In genomic region chr17:5504969-5505368, GRCm38 (mm10) we compare ENCODE assay signal across 19 mouse cellular contexts. TPM values are rescaled to one million over a fixed set of nuclear protein-coding genes. Genes with fewer than 3 reads are reported as not detected.
DNase-seq lines count a peak whose midpoint lies in the region; ATAC-seq lines count a peak whose summit lies in the region.
"Had no signal": no experiment of that assay in that cellular context is flagged by ENCODE, and none has a peak within 500 bp of the region (broad histone marks: within the 10 kb centered on the region; RNA-seq: fewer than 3 reads in every experiment).

No protein-coding gene starts in this region.

- peaks cover 30% of the 10 kb centered on the region for H3K4me1 ChIP-seq in liver, embryonic 11.5 days (replicated peaks; ENCODE audit: control insufficient read depth, insufficient read depth, low read length)
- peaks cover 82% of the 10 kb centered on the region for H3K4me1 ChIP-seq in liver, embryonic 12.5 days
- H3K4me1 ChIP-seq in liver, embryonic 16.5 days (ENCODE audit: control insufficient read depth, low read depth, low read length), result peaks cover 54% of the 10 kb centered on the region
- H3K4me1 ChIP-seq: forebrain, embryonic 10.5 days; hindbrain, embryonic 10.5 days had no signal

- ATAC-seq in liver, embryonic 11.5 days (replicated peaks; ENCODE audit: low FRiP score), result no peak; the same call in 1 of the 2 replicates
- no peak for ATAC-seq in liver, embryonic 12.5 days
- ATAC-seq in liver, embryonic 16.5 days (ENCODE audit: low read depth), result no peak
- ATAC-seq: forebrain, embryonic 14.5 days had no signal

- peak overlapping the region; percentile 79 for H3K27ac ChIP-seq in liver, embryonic 11.5 days (ENCODE audit: low read depth, low read length)
- H3K27ac ChIP-seq in liver, embryonic 12.5 days, result peak overlapping the region; percentile 97
- peak overlapping the region; percentile 97 for H3K27ac ChIP-seq in liver, embryonic 16.5 days (ENCODE audit: low read length)
- H3K27ac ChIP-seq: embryonic facial prominence, embryonic 12.5 days; forebrain, embryonic 10.5 days; hindbrain, embryonic 10.5 days; hindbrain, embryonic 14.5 days had no signal

- no peak overlapping the region for H3K4me3 ChIP-seq in liver, embryonic 11.5 days (ENCODE audit: low read depth, low read length)
- H3K4me3 ChIP-seq in liver, embryonic 12.5 days, result peak overlapping the region; percentile 15; the same call in 1 of the 2 replicates
- H3K4me3 ChIP-seq in liver, embryonic 16.5 days (ENCODE audit: low read depth, low read length), result no peak overlapping the region
- H3K4me3 ChIP-seq: embryonic facial prominence, embryonic 12.5 days; forebrain, embryonic 10.5 days; heart, embryonic 12.5 days; hindbrain, embryonic 10.5 days had no signal

- no peak for DNase-seq in liver, embryonic 11.5 days (ENCODE audit: low spot score)
- DNase-seq in liver, result no peak
- no peak for DNase-seq in adrenal gland, adult 8-10 months
- no peak for DNase-seq in embryo, embryonic 9.5 days (ENCODE audit: extremely low spot score)
- no peak for DNase-seq in kidney, adult 11 months
- DNase-seq in embryo, embryonic 11 days, result no peak
- DNase-seq: adrenal gland, adult 2 months; adrenal gland, postnatal 36 days; cerebellum, adult 2 months; cerebellum, postnatal 10 days; gastrocnemius, postnatal 14 days had no signal

- H3K9ac ChIP-seq in liver, embryonic 11.5 days (ENCODE audit: low read depth, low read length), result no peak overlapping the region
- H3K9ac ChIP-seq in liver, embryonic 12.5 days, result peak overlapping the region; percentile 71
- H3K9ac ChIP-seq in liver, embryonic 16.5 days (ENCODE audit: low read depth, low read length), result peak overlapping the region; percentile 47
- H3K9ac ChIP-seq: embryonic facial prominence, embryonic 12.5 days; heart, embryonic 12.5 days; hindbrain, embryonic 14.5 days had no signal

- H3K4me2 ChIP-seq in liver, embryonic 11.5 days, result peak overlapping the region; percentile 20
- peak overlapping the region; percentile 74 for H3K4me2 ChIP-seq in liver, embryonic 12.5 days
- H3K4me2 ChIP-seq in liver, embryonic 16.5 days (ENCODE audit: low read depth, low read length), result peak overlapping the region; percentile 79
- H3K4me2 ChIP-seq: embryonic facial prominence, embryonic 12.5 days; heart, embryonic 12.5 days; hindbrain, embryonic 14.5 days had no signal

- WGBS in liver, embryonic 11.5 days, result 49% methylated on average over 4 of the region's 4 CpGs
- 30% methylated on average over 4 of the region's 4 CpGs for WGBS in liver, embryonic 12.5 days (ENCODE audit: insufficient replicate concordance)
- WGBS in liver, embryonic 16.5 days (ENCODE audit: insufficient replicate concordance), result 28% methylated on average over 4 of the region's 4 CpGs

- H3K9me3 ChIP-seq in liver, embryonic 11.5 days (ENCODE audit: control insufficient read depth, low read length), result no peaks in the 10 kb centered on the region
- no peaks in the 10 kb centered on the region for H3K9me3 ChIP-seq in liver, embryonic 12.5 days (replicated peaks)
- H3K9me3 ChIP-seq in liver, embryonic 16.5 days (replicated peaks; ENCODE audit: control insufficient read depth, low read length), result no peaks in the 10 kb centered on the region
- H3K9me3 ChIP-seq: embryonic facial prominence, embryonic 12.5 days; forebrain, embryonic 10.5 days; heart, embryonic 12.5 days; hindbrain, embryonic 10.5 days had no signal

- H3K36me3 ChIP-seq in liver, embryonic 11.5 days (ENCODE audit: control insufficient read depth, insufficient read depth, low read length), result no peaks in the 10 kb centered on the region
- 0 out of 2 replicates have a peak, but pooled peaks cover 3% of the 10 kb centered on the region for H3K36me3 ChIP-seq in liver, embryonic 12.5 days
- H3K36me3 ChIP-seq in liver, embryonic 16.5 days (ENCODE audit: control insufficient read depth, insufficient read depth), result no peaks in the 10 kb centered on the region
- H3K36me3 ChIP-seq: embryonic facial prominence, embryonic 12.5 days; forebrain, embryonic 10.5 days; heart, embryonic 12.5 days; hindbrain, embryonic 10.5 days had no signal

- no peaks in the 10 kb centered on the region for H3K27me3 ChIP-seq in liver, embryonic 11.5 days (replicated peaks; ENCODE audit: control insufficient read depth, insufficient read depth, low read length)
- H3K27me3 ChIP-seq in liver, embryonic 12.5 days (replicated peaks), result no peaks in the 10 kb centered on the region
- no peaks in the 10 kb centered on the region for H3K27me3 ChIP-seq in liver, embryonic 16.5 days (ENCODE audit: control insufficient read depth, insufficient read depth, low read depth, low read length)
- H3K27me3 ChIP-seq: embryonic facial prominence, embryonic 12.5 days; heart, embryonic 12.5 days had no signal

RNA-seq across cellular contexts. Expression of gene Zdhhc14, which starts 12.6 kb away (rescaled TPM):
- 6.2 and 7.5 TPM in 2 replicates for polyA plus RNA-seq in liver, embryonic 11.5 days (2014; fragmentation: Nextera tagmentation; extraction: Ambion mirVana)
- 10.6 and 11.8 TPM in 2 replicates for polyA plus RNA-seq in liver, embryonic 12.5 days (2016; fragmentation: Nextera tagmentation; extraction: Ambion mirVana)
- polyA plus RNA-seq in liver, embryonic 16.5 days (2015; fragmentation: Nextera tagmentation; extraction: Ambion mirVana), result 2.0 and 3.0 TPM in 2 replicates
- total RNA-seq in adrenal gland, adult 8-10 months (2022), result 1 to 10 TPM; 3.9 to 7.1 (median 5.9) TPM

Comparison
In these comparisons a context has a peak if more than half of its experiments do, and no peak if none do; other contexts are left out.
1. H3K4me2 ChIP-seq: peak in every context shown above with its lines; median percentile 79 in liver, embryonic 16.5 days; 74 in liver, embryonic 12.5 days; 20 in liver, embryonic 11.5 days.